8 mouse cellular contexts compared by ENCODE assay signal in genomic region chr19:10449708-10450107, GRCm38 (mm10). TPM values are rescaled to one million over a fixed set of nuclear protein-coding genes. Genes with fewer than 3 reads are reported as not detected.
DNase-seq lines count a peak whose midpoint lies in the region; ATAC-seq and TF ChIP-seq lines count a peak whose summit lies in the region.
"Had no signal": no experiment of that assay in that cellular context is flagged by ENCODE, and none has a peak within 500 bp of the region (broad histone marks: within the 10 kb centered on the region; RNA-seq: fewer than 3 reads in every experiment).

No protein-coding gene starts in this region.

- no peak overlapping the region for H3K4me2 ChIP-seq in hindbrain, embryonic 12.5 days (replicated peaks)

- TF ChIP-seq POLR2A in MEL (IDR thresholded peaks at IDR 0.05; ENCODE audit: control insufficient read depth in 1 of 2, insufficient read depth in 1 of 2, low read depth in 1 of 2, low read length in 2 of 2, poor library complexity in 1 of 2) = no peak
- no peak for TF ChIP-seq POLR2A in bone marrow macrophage, adult 2 months (IDR thresholded peaks at IDR 0.05; ENCODE audit: borderline replicate concordance, low read depth, low read length)

- no peaks in the 10 kb centered on the region for H3K9me3 ChIP-seq in MEL (replicated peaks; ENCODE audit: insufficient read depth, low read length)
- H3K9me3 ChIP-seq in hindbrain, embryonic 12.5 days (replicated peaks) = 0 out of 2 replicates have a peak, but pooled peaks cover 3% of the 10 kb centered on the region

- peak; percentile 68 to 92 (median 86) for TF ChIP-seq CTCF in MEL (IDR thresholded peaks at IDR 0.05 in 2 of 3, conservative IDR thresholded peaks at IDR 0.05 in 1 of 3; ENCODE audit: control insufficient read depth in 1 of 3, insufficient read depth in 1 of 3, low read depth in 2 of 3, low read length in 3 of 3, poor library complexity in 1 of 3, severe bottlenecking in 1 of 3)
- TF ChIP-seq CTCF in bone marrow macrophage, adult 2 months (IDR thresholded peaks at IDR 0.05; ENCODE audit: low read depth, low read length) = peak; percentile 47; the same call in 1 of the 2 replicates

- DNase-seq in MEL (ENCODE audit: low read depth, low spot score) = peak; percentile 77
- peak; percentile 32 for DNase-seq in fibroblast of lung, adult 2 months (ENCODE audit: low read depth)
- DNase-seq in layer of hippocampus, adult 9-10 months (ENCODE audit: low spot score) = peak; percentile 90
- DNase-seq in lung, postnatal 25 days (ENCODE audit: low spot score) = peak; percentile 75
- peak; percentile 87 to 89 for DNase-seq in right cerebral cortex, adult 2 months (ENCODE audit: low spot score in 2 of 2)

- WGBS in hindbrain, embryonic 12.5 days = 4% methylated on average over 3 of the region's 3 CpGs

- H3K27ac ChIP-seq in MEL (ENCODE audit: control insufficient read depth, low read depth, low read length) = no peak overlapping the region
- H3K27ac ChIP-seq in bone marrow macrophage, adult 2 months (ENCODE audit: insufficient read depth, low read depth, low read length) = no peak overlapping the region
- no peak overlapping the region for H3K27ac ChIP-seq in hindbrain, embryonic 12.5 days

- no peaks in the 10 kb centered on the region; a peak in 2 of 4 replicates for H3K27me3 ChIP-seq in MEL (ENCODE audit: control insufficient read depth in 1 of 2, insufficient read depth in 2 of 2, low read length in 2 of 2)
- H3K27me3 ChIP-seq in hindbrain, embryonic 12.5 days = peaks cover 22% of the 10 kb centered on the region

- no peak overlapping the region for H3K4me3 ChIP-seq in MEL (ENCODE audit: control insufficient read depth in 1 of 2, insufficient read depth in 1 of 2, low read depth in 2 of 2, low read length in 2 of 2)
- H3K4me3 ChIP-seq in bone marrow macrophage, adult 2 months (ENCODE audit: insufficient read depth, low read length) = no peak overlapping the region
- H3K4me3 ChIP-seq in hindbrain, embryonic 12.5 days = no peak overlapping the region
- H3K4me3 ChIP-seq: megakaryocyte, embryonic 14.5 days had no signal

- no peaks in the 10 kb centered on the region for H3K4me1 ChIP-seq in MEL (ENCODE audit: control insufficient read depth in 1 of 2, insufficient read depth in 2 of 2, low read length in 2 of 2)
- no peaks in the 10 kb centered on the region for H3K4me1 ChIP-seq in bone marrow macrophage, adult 2 months (ENCODE audit: control insufficient read depth, insufficient read depth, low read length)
- 0 out of 2 replicates have a peak, but pooled peaks cover 1% of the 10 kb centered on the region for H3K4me1 ChIP-seq in hindbrain, embryonic 12.5 days
- H3K4me1 ChIP-seq: megakaryocyte, embryonic 14.5 days had no signal

- peak; percentile 51 for ATAC-seq in hindbrain, embryonic 12.5 days (ENCODE audit: low FRiP score)

- TF ChIP-seq EP300 in MEL (IDR thresholded peaks at IDR 0.05; ENCODE audit: low read depth in 1 of 2, low read length in 2 of 2) = no peak

- TF ChIP-seq RAD21 in MEL (IDR thresholded peaks at IDR 0.05; ENCODE audit: low read depth, low read length) = peak; percentile 82

- no peaks in the 10 kb centered on the region for H3K79me2 ChIP-seq in MEL (ENCODE audit: control insufficient read depth, insufficient read depth, low read length, poor library complexity)

- no peak overlapping the region for H3K9ac ChIP-seq in MEL (ENCODE audit: control insufficient read depth, low read depth, low read length, poor library complexity, severe bottlenecking)
- no peak overlapping the region for H3K9ac ChIP-seq in hindbrain, embryonic 12.5 days

- no peaks in the 10 kb centered on the region for H3K36me3 ChIP-seq in MEL (ENCODE audit: control insufficient read depth in 1 of 2, insufficient read depth in 2 of 2, low read length in 2 of 2)
- H3K36me3 ChIP-seq in hindbrain, embryonic 12.5 days = 0 out of 2 replicates have a peak, but pooled peaks cover 4% of the 10 kb centered on the region

TF ChIP-seq in MEL, 35 proteins besides CTCF, POLR2A, EP300 and RAD21:
- TF ChIP-seq ZC3H11A (IDR thresholded peaks at IDR 0.05; ENCODE audit: low read depth, low read length) (peak; percentile 71), MAZ (IDR thresholded peaks at IDR 0.05; ENCODE audit: low read depth, low read length) (no peak), SMC3 (IDR thresholded peaks at IDR 0.05; ENCODE audit: low read depth, low read length) (peak; percentile 85)

RNA-seq across cellular contexts. Expression of gene Lrrc10b, which starts 7.6 kb away (rescaled TPM):
- not detected in 2 replicates for total RNA-seq in MEL (2012; rRNA removed)
- not detected for polyA plus RNA-seq in MEL (2012; ENCODE audit: insufficient read depth in 1 of 2, insufficient read length in 2 of 2, low read depth in 1 of 2, low replicate concordance in 2 of 2, missing spikeins in 1 of 2)
- polyA plus RNA-seq in bone marrow macrophage, adult 2 months (2012; ENCODE audit: insufficient read depth, insufficient read length, missing spikeins) = not detected in 2 replicates
- polyA plus RNA-seq in hindbrain, embryonic 12.5 days (2016; fragmentation: Nextera tagmentation; extraction: Ambion mirVana) = 1.4 and 1.7 TPM in 2 replicates

RNA-seq across cellular contexts. Expression of gene Ppp1r32, which starts 33.0 kb away (rescaled TPM):
- 0.19 and 0.23 TPM in 2 replicates for total RNA-seq in MEL (2012; rRNA removed)
- under 1 TPM in 1 of 2 experiments, not detected in 1; 0.57 TPM for polyA plus RNA-seq in MEL (2012; ENCODE audit: insufficient read depth in 1 of 2, insufficient read length in 2 of 2, low read depth in 1 of 2, low replicate concordance in 2 of 2, missing spikeins in 1 of 2)
- polyA plus RNA-seq in bone marrow macrophage, adult 2 months (2012; ENCODE audit: insufficient read depth, insufficient read length, missing spikeins) = 0.54 TPM in 1 of 2 replicates, not detected in the other
- 1.1 and 2.0 TPM in 2 replicates for polyA plus RNA-seq in hindbrain, embryonic 12.5 days (2016; fragmentation: Nextera tagmentation; extraction: Ambion mirVana)

Comparison
In these comparisons a context has a peak if more than half of its experiments do, and no peak if none do; other contexts are left out.
1. DNase-seq: peak in every context shown above with its lines; median percentile 90 in layer of hippocampus, adult 9-10 months; 88 in right cerebral cortex, adult 2 months; 77 in MEL; 75 in lung, postnatal 25 days; 32 in fibroblast of lung, adult 2 months.